Comparison of ENCODE assay signal across 20 mouse cellular contexts in the genomic region with DNA sequence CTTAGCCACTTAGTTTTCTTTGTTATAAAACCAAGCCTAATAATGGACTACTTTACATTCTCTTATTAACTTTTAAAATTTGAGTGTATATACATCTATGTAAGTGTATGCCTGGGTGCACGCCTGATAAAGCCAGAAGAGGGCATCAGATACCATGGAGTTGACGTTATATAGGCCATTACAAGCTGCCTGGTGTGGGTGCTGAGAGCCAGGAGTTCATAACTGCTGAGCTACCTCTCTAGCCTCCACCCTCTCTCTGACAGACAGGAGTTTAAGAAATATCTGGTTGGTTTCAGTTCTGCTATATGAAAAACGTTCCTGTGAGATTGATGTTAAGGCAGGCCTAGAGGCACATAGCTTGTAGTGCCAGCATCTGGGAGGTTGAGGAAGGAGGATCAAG. TPM values are rescaled to one million over a fixed set of nuclear protein-coding genes. Genes with fewer than 3 reads are reported as not detected.
DNase-seq lines count a peak whose midpoint lies in the region; ATAC-seq and TF ChIP-seq lines count a peak whose summit lies in the region.
"Had no signal": no experiment of that assay in that cellular context is flagged by ENCODE, and none has a peak within 500 bp of the region (broad histone marks: within the 10 kb centered on the region; RNA-seq: fewer than 3 reads in every experiment).

No protein-coding gene starts in this region.

- TF ChIP-seq EP300 in liver, embryonic 14.5 days (IDR thresholded peaks at IDR 0.05; ENCODE audit: low read depth), result no peak

- H3K27ac ChIP-seq in liver, embryonic 14.5 days, result no peak overlapping the region
- H3K27ac ChIP-seq in hindbrain, embryonic 10.5 days, result no peak overlapping the region
- H3K27ac ChIP-seq: embryonic facial prominence, embryonic 10.5 days; forebrain, embryonic 12.5 days; hindbrain, postnatal 0 days; kidney, postnatal 0 days; limb, embryonic 15.5 days; lung, embryonic 15.5 days; midbrain, embryonic 10.5 days; neural tube, embryonic 12.5 days had no signal

- ATAC-seq in liver, embryonic 14.5 days (ENCODE audit: insufficient read depth), result no peak
- peak; percentile 97 for ATAC-seq in granulocyte monocyte progenitor cell, adult 5-6 weeks (replicated peaks; ENCODE audit: poor library complexity, severe bottlenecking)
- ATAC-seq: hindbrain, postnatal 0 days had no signal

- H3K27me3 ChIP-seq in liver, embryonic 14.5 days (ENCODE audit: control insufficient read depth, insufficient read depth, low read length), result no peaks in the 10 kb centered on the region
- H3K27me3 ChIP-seq in hindbrain, embryonic 10.5 days (ENCODE audit: insufficient read depth, poor library complexity, severe bottlenecking), result no peaks in the 10 kb centered on the region
- H3K27me3 ChIP-seq: forebrain, embryonic 12.5 days; limb, embryonic 15.5 days; lung, embryonic 15.5 days; neural tube, embryonic 12.5 days had no signal

- peaks cover 0 to 6% of the 10 kb centered on the region in 2 experiments; a peak in 2 of 4 replicates for H3K4me1 ChIP-seq in liver, embryonic 14.5 days (replicated peaks; ENCODE audit: control insufficient read depth in 2 of 2, insufficient read depth in 2 of 2, low read length in 1 of 2)
- no peaks in the 10 kb centered on the region for H3K4me1 ChIP-seq in hindbrain, embryonic 10.5 days (replicated peaks)
- H3K4me1 ChIP-seq: embryonic facial prominence, embryonic 10.5 days; forebrain, embryonic 12.5 days; limb, embryonic 15.5 days; midbrain, embryonic 10.5 days; neural tube, embryonic 12.5 days had no signal

- H3K9me3 ChIP-seq in liver, embryonic 14.5 days (ENCODE audit: control insufficient read depth, low read length), result no peaks in the 10 kb centered on the region
- no peaks in the 10 kb centered on the region for H3K9me3 ChIP-seq in hindbrain, embryonic 10.5 days
- H3K9me3 ChIP-seq: embryonic facial prominence, embryonic 10.5 days; forebrain, embryonic 12.5 days; limb, embryonic 15.5 days; lung, embryonic 15.5 days; midbrain, embryonic 10.5 days; neural tube, embryonic 12.5 days had no signal

- no peak overlapping the region for H3K4me3 ChIP-seq in liver, embryonic 14.5 days (ENCODE audit: insufficient read depth in 1 of 2, low read depth in 2 of 2, low read length in 2 of 2)
- no peak overlapping the region for H3K4me3 ChIP-seq in hindbrain, embryonic 10.5 days
- H3K4me3 ChIP-seq: embryonic facial prominence, embryonic 10.5 days; forebrain, embryonic 12.5 days; limb, embryonic 15.5 days; lung, embryonic 15.5 days; midbrain, embryonic 10.5 days; neural tube, embryonic 12.5 days had no signal

- no peak for DNase-seq in liver, embryonic 14.5 days (ENCODE audit: low read depth in 3 of 3, low spot score in 3 of 3)
- no peak for DNase-seq in liver
- DNase-seq in thymus, postnatal 25 days, result peak; percentile 8
- DNase-seq in thymus, adult 18-20 months, result no peak
- DNase-seq in hindbrain, embryonic 10.5 days (ENCODE audit: low spot score), result no peak
- DNase-seq in cerebellum, postnatal 4 days (ENCODE audit: low spot score in 2 of 2), result no peak
- DNase-seq: cerebellum, adult 18-20 months; cerebellum, postnatal 36 days; heart, adult 18-20 months; heart, postnatal 4 days; kidney, adult 18-20 months had no signal

- H3K9ac ChIP-seq in liver, embryonic 14.5 days (replicated peaks), result no peak overlapping the region
- H3K9ac ChIP-seq: forebrain, embryonic 12.5 days; limb, embryonic 15.5 days; lung, embryonic 15.5 days; neural tube, embryonic 12.5 days had no signal

- no peak overlapping the region for H3K4me2 ChIP-seq in liver, embryonic 14.5 days (ENCODE audit: low read depth)
- H3K4me2 ChIP-seq: forebrain, embryonic 12.5 days; limb, embryonic 15.5 days; lung, embryonic 15.5 days; neural tube, embryonic 12.5 days had no signal

- WGBS in liver, embryonic 14.5 days (ENCODE audit: insufficient replicate concordance), result 53% methylated on average over 3 of the region's 3 CpGs
- 82% methylated on average over 3 of the region's 3 CpGs for WGBS in hindbrain, embryonic 10.5 days

- peak; percentile 36 for TF ChIP-seq CTCF in liver, embryonic 14.5 days (IDR thresholded peaks at IDR 0.05; ENCODE audit: low read depth)

- H3K36me3 ChIP-seq in liver, embryonic 14.5 days (replicated peaks; ENCODE audit: control insufficient read depth, insufficient read depth, low read depth), result no peaks in the 10 kb centered on the region; the same call in none of the 2 replicates
- H3K36me3 ChIP-seq in hindbrain, embryonic 10.5 days, result peaks cover 54% of the 10 kb centered on the region

RNA-seq across cellular contexts. Expression of gene Nsun4, which starts 11.5 kb away (rescaled TPM):
- 3.7 and 4.4 TPM in 2 replicates for polyA plus RNA-seq in liver, embryonic 14.5 days (2012; rRNA removed)
- polyA plus RNA-seq in liver, embryonic 14.5 days (2014; fragmentation: Nextera tagmentation; extraction: Ambion mirVana), result 7.0 and 8.6 TPM in 2 replicates
- 15.0 and 17.0 TPM in 2 replicates for total RNA-seq in granulocyte monocyte progenitor cell, adult 5-6 weeks (2014; fragmentation: Nextera tagmentation)
- total RNA-seq in granulocyte monocyte progenitor cell, adult 5-6 weeks (2017), result 7.4 and 14.6 TPM in 2 replicates
- 18.0 and 19.6 TPM in 2 replicates for polyA plus RNA-seq in hindbrain, embryonic 10.5 days (2016; fragmentation: Nextera tagmentation; extraction: Ambion mirVana)

RNA-seq across cellular contexts. Expression of gene Faah, which starts 24.5 kb away (rescaled TPM):
- 4.0 and 4.1 TPM in 2 replicates for polyA plus RNA-seq in liver, embryonic 14.5 days (2012; rRNA removed)
- 3.8 and 5.4 TPM in 2 replicates for polyA plus RNA-seq in liver, embryonic 14.5 days (2014; fragmentation: Nextera tagmentation; extraction: Ambion mirVana)
- total RNA-seq in granulocyte monocyte progenitor cell, adult 5-6 weeks (2014; fragmentation: Nextera tagmentation), result 1.8 and 3.6 TPM in 2 replicates
- 1.3 and 2.1 TPM in 2 replicates for total RNA-seq in granulocyte monocyte progenitor cell, adult 5-6 weeks (2017)
- polyA plus RNA-seq in hindbrain, embryonic 10.5 days (2016; fragmentation: Nextera tagmentation; extraction: Ambion mirVana), result 2.6 and 4.4 TPM in 2 replicates

RNA-seq across cellular contexts. Expression of gene Uqcrh, which starts 32.7 kb away (rescaled TPM):
- 181 and 298 TPM in 2 replicates for polyA plus RNA-seq in liver, embryonic 14.5 days (2012; rRNA removed)
- polyA plus RNA-seq in liver, embryonic 14.5 days (2014; fragmentation: Nextera tagmentation; extraction: Ambion mirVana), result 426 and 440 TPM in 2 replicates
- 723 and 784 TPM in 2 replicates for total RNA-seq in granulocyte monocyte progenitor cell, adult 5-6 weeks (2014; fragmentation: Nextera tagmentation)
- 360 and 561 TPM in 2 replicates for total RNA-seq in granulocyte monocyte progenitor cell, adult 5-6 weeks (2017)
- polyA plus RNA-seq in hindbrain, embryonic 10.5 days (2016; fragmentation: Nextera tagmentation; extraction: Ambion mirVana), result 453 and 461 TPM in 2 replicates

RNA-seq across cellular contexts. Expression of gene Lrrc41, which starts 32.9 kb away (rescaled TPM):
- 13.4 and 14.5 TPM in 2 replicates for polyA plus RNA-seq in liver, embryonic 14.5 days (2012; rRNA removed)
- polyA plus RNA-seq in liver, embryonic 14.5 days (2014; fragmentation: Nextera tagmentation; extraction: Ambion mirVana), result 24.1 and 27.0 TPM in 2 replicates
- total RNA-seq in granulocyte monocyte progenitor cell, adult 5-6 weeks (2014; fragmentation: Nextera tagmentation), result 17.9 and 24.3 TPM in 2 replicates
- total RNA-seq in granulocyte monocyte progenitor cell, adult 5-6 weeks (2017), result 19.2 and 20.7 TPM in 2 replicates
- 68.2 and 78.6 TPM in 2 replicates for polyA plus RNA-seq in hindbrain, embryonic 10.5 days (2016; fragmentation: Nextera tagmentation; extraction: Ambion mirVana)
